Mouse (Mus musculus) ES-Bruce4 (cell line): ENCODE results near the gene Ralgps1.

Source experiments
- CTCF ChIP-seq: IDR thresholded peaks from one replicate; pipeline ENCODE4 v1.8.1; 2011; ENCODE audit warnings: low read depth, low read length
- POLR2A ChIP-seq: IDR thresholded peaks from one replicate; pipeline ENCODE4 v1.8.1; 2011; ENCODE audit warnings: low read length; ENCODE audit not compliant: insufficient read depth

- TF ChIP-seq CTCF (no peak), POLR2A (no peak)
Observed at GRCm38 (mm10) chr2:33360564-33360963, 10.7 kb downstream of the Ralgps1 start.
